Mouse (Mus musculus) hindbrain, embryonic 10.5 days (tissue): ENCODE measurements around the gene 1110051M20Rik. TPM values are rescaled to one million over a fixed set of nuclear protein-coding genes. Genes with fewer than 3 reads are reported as not detected.

ENCODE experiments used
- DNase-seq: peaks from one replicate; pipeline ENCODE4 v3.0.0-alpha.2; 2017; ENCODE audit warnings: low spot score
- H3K27ac ChIP-seq: fragments of 300-500 bp; sonication (generic); 2 replicates; pipeline ENCODE4 v1.5.1; 2016; ENCODE audit warnings: mild to moderate bottlenecking, moderate library complexity
- H3K27me3 ChIP-seq: fragments of 300-500 bp; sonication (generic); 2 replicates; pipeline ENCODE4 v1.6.1; 2016; ENCODE audit warnings: mild to moderate bottlenecking; ENCODE audit not compliant: poor library complexity, insufficient read depth, severe bottlenecking
- H3K36me3 ChIP-seq: fragments of 300-500 bp; sonication (generic); 2 replicates; pipeline ENCODE4 v1.6.1; 2016; ENCODE audit warnings: mild to moderate bottlenecking, moderate library complexity
- H3K4me1 ChIP-seq: fragments of 300-500 bp; sonication (generic); replicated peaks from 2 replicates; pipeline ENCODE4 v1.6.1; 2016; ENCODE audit warnings: mild to moderate bottlenecking
- H3K4me3 ChIP-seq: fragments of 300-500 bp; sonication (generic); 2 replicates; pipeline ENCODE4 v1.5.1; 2016; ENCODE audit warnings: mild to moderate bottlenecking, moderate library complexity
- H3K9me3 ChIP-seq: fragments of 300-500 bp; sonication (generic); 2 replicates; pipeline ENCODE4 v1.6.1; 2016; ENCODE audit warnings: mild to moderate bottlenecking, moderate library complexity
- WGBS: fragments of 180-500 bp; shearing (Covaris S2); methylation state at CpG from one replicate; pipeline ENCODE4 v1.1.7; 2016; 5-methylcytosine and 5-hydroxymethylcytosine counted together
- polyA plus RNA-seq: library from polyadenylated mRNA; unstranded; fragments of >200 nt; fragmentation: Nextera tagmentation; extraction: Ambion mirVana; gene quantifications from 2 replicates; pipeline ENCODE4 v1.2.1, GENCODE M21; 2016

1110051M20Rik gene
- polyA plus RNA-seq, 1 experiment from 2014 or later = 96.7 TPM

GRCm38 (mm10) chr2:91229735-91230134, 214.8 kb downstream of the 1110051M20Rik start:
- no peak for DNase-seq
- WGBS = 79% methylated on average over 2 of the region's 2 CpGs
- Histone ChIP-seq H3K27ac (no peak overlapping the region), H3K4me1 (no peaks in the 10 kb centered on the region), H3K4me3 (no peak overlapping the region), H3K27me3 (no peaks in the 10 kb centered on the region), H3K9me3 (no peaks in the 10 kb centered on the region), H3K36me3 (0 out of 2 replicates have a peak, but pooled peaks cover 8% of the 10 kb centered on the region)

Other genes starting within 250 kb of the 1110051M20Rik start
- gene Nr1h3, start 241.9 kb downstream of the 1110051M20Rik start, polyA plus RNA-seq = 2.0 and 2.1 TPM in 2 replicates
- gene Acp2, start 241.8 kb downstream of the 1110051M20Rik start, polyA plus RNA-seq = 29.6 and 34.9 TPM in 2 replicates
- gene Ddb2, start 207.7 kb downstream of the 1110051M20Rik start, polyA plus RNA-seq = 8.3 and 10.5 TPM in 2 replicates
- gene Pacsin3, start 188.8 kb downstream of the 1110051M20Rik start, polyA plus RNA-seq = 30.0 and 38.5 TPM in 2 replicates
- 93.6 and 94.4 TPM in 2 replicates for gene Arfgap2, start 179.7 kb downstream of the 1110051M20Rik start, polyA plus RNA-seq
- 6.4 and 7.6 TPM in 2 replicates for gene Lrp4, start 12.8 kb upstream of the 1110051M20Rik start, polyA plus RNA-seq
- gene Ckap5, start 82.1 kb upstream of the 1110051M20Rik start, polyA plus RNA-seq = 125 and 144 TPM in 2 replicates
- gene F2, start 191.7 kb upstream of the 1110051M20Rik start, polyA plus RNA-seq = 0.20 TPM in 1 of 2 replicates, not detected in the other
- gene Zfp408, start 205.1 kb upstream of the 1110051M20Rik start, polyA plus RNA-seq = 11.8 and 13.4 TPM in 2 replicates
- gene Arhgap1, start 205.2 kb upstream of the 1110051M20Rik start, polyA plus RNA-seq = 78.8 and 96.3 TPM in 2 replicates